Mouse (Mus musculus) small intestine, adult 10 weeks (tissue): ENCODE results near the gene Mecr. TPM values are rescaled to one million over a fixed set of nuclear protein-coding genes. Genes with fewer than 3 reads are reported as not detected.

ENCODE experiments used
- polyA plus RNA-seq: library from polyadenylated mRNA; stranded (reverse); fragments of 350-450 nt; fragmentation: Illumina TruSeq; extraction: RNeasy Lipid Tissue Mini Kit (QIAGEN cat#74804); gene quantifications from one replicate; pipeline ENCODE4 v1.2.3, GENCODE M21; 2014; ENCODE audit warnings: low replicate concordance

Mecr gene
- polyA plus RNA-seq: 1.6 TPM

GRCm38 (mm10) chr4:131843290-131843743, at the start of gene Mecr:
TSS of gene Mecr (plus strand) at chr4:131843470.

GRCm38 (mm10) chr4:131837872-131838524, 5.3 kb upstream of the Mecr start, which contains the start of gene Ptpru:
TSS of gene Ptpru (minus strand) at chr4:131838288.

DNA sequence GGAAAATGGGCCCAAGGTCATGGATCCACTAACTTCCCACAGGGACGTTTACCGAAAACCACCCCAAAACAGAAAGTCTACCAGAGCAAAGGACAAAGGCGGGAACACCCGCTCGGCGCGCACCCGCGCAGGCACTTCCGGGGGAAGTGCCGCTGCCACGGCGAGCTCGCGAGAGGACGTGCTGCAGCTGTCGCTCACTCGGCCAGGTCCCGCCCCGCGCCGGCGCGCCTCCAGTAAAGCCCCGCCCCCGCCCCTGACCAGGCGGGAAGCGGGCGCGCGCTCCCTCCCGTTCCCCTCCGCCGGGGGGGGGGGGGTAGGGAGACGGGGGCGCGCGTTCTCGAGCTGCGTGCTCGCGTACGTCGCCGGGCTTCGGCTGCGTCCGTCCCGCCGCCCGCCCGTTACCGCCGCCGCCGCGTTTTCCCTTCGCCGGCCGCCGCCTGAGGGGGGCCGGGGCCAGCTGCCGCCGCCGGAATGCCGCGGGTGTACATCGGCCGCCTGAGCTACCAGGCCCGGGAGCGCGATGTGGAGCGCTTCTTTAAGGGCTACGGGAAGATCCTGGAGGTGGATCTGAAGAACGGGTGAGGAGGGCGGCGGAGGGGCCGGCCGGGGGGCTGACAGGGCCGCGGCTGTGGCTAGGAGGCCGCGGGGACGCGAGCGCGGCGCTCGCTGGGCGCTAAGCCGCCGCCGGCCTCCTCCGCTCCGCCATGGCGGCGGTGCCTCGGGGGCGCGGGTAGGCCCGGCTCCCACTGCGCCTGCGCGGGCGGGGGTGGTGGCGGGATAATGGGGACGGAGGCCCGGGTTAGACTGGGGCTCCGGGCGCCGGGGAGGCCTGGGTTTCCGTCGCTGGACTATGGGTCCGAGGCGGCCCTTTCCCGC, 30.3 kb downstream of the Mecr start, which contains the start of gene Srsf4:
Gene Srsf4, plus strand, starts transcription at position 325 of the 876 bp plus-strand sequence.

Other genes starting within 250 kb of the Mecr start
- 3.7 TPM for gene Ptpru, start 5.2 kb upstream of the Mecr start, polyA plus RNA-seq
- gene Srsf4, start 30.1 kb downstream of the Mecr start, polyA plus RNA-seq: 11.6 TPM
- gene Tmem200b, start 78.3 kb downstream of the Mecr start, polyA plus RNA-seq: not detected
- not detected for gene Gm10300, start 231.2 kb downstream of the Mecr start, polyA plus RNA-seq
- gene Epb41, start 231.9 kb downstream of the Mecr start, polyA plus RNA-seq: 33.1 TPM